Mouse (Mus musculus): ENCODE data around the gene Crtap.

DNA sequence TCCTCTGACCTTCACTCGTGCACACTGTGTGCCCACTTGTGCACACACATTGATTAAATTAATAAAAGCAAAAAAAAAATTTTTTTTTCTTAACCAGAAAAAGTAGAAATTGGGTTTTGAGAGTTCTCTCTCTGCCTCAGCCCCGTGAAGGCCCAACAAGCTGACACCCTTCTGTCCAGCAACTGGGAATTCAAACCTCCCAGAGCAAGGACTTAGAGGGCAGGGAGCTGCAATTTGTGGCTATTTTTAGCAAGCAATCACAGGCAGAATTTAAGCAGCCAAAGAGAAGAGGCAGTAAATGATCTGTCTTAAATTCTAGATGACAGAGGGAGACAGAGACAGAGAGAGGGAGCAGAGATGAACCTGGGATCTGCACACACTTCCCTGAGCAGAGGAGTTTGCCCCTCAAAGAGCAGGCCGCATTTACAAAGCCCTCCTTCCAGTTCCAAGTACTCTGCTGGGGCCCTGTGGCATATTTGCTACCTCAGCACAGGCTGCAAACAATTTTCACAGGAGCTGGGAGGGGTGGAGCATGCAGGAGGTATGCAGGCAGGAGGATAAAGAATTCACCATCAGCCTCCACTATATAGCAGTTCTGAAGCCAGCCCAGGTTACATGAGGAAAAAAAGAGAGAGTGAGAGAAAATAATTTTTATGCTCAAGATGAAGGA lies 1.6 kb downstream of the Crtap start:
- TF ChIP-seq CTCF (IDR thresholded peaks at IDR 0.05; ENCODE audit: control insufficient read depth, insufficient read depth, insufficient replicate concordance, low read depth, low read length) (no peak), POLR2A (IDR thresholded peaks at IDR 0.05; ENCODE audit: control insufficient read depth, low read depth, low read length) (no peak)
